Mouse (Mus musculus) cerebellum, adult 2 months (tissue): Measurements from ENCODE around the gene Zfyve27. TPM values are rescaled to one million over a fixed set of nuclear protein-coding genes. Genes with fewer than 3 reads are reported as not detected.

Source experiments
- DNase-seq, 2 experiments: peaks; one replicate each; pipeline ENCODE4 v3.0.0; 2021
- H3K27ac ChIP-seq: fragments of 200-500 bp; 2 replicates; pipeline ENCODE4 v1.5.1; 2012; ENCODE audit warnings: low read length, control low read depth, inconsistent platforms; ENCODE audit not compliant: insufficient read depth
- H3K27me3 ChIP-seq: fragments of 200-500 bp; 2 replicates; pipeline ENCODE4 v1.6.1; 2012; ENCODE audit warnings: inconsistent platforms, mild to moderate bottlenecking, low read length, moderate library complexity; ENCODE audit not compliant: control insufficient read depth, insufficient read depth
- H3K4me1 ChIP-seq: fragments of 200-500 bp; 2 replicates; pipeline ENCODE4 v1.6.1; 2011; ENCODE audit warnings: low read length; ENCODE audit not compliant: control insufficient read depth, insufficient read depth
- H3K4me3 ChIP-seq: fragments of 200-500 bp; replicated peaks from 2 replicates; pipeline ENCODE3; 2011; ENCODE audit warnings: mild to moderate bottlenecking, low read depth, low read length, control low read depth; ENCODE audit not compliant: insufficient read depth
- CTCF ChIP-seq: fragments of 200-500 bp; IDR thresholded peaks from 2 replicates; pipeline ENCODE4 v1.5.1; 2011; ENCODE audit warnings: low read depth, mild to moderate bottlenecking, control low read depth, low read length, moderate library complexity, borderline replicate concordance; ENCODE audit not compliant: insufficient read depth
- POLR2A ChIP-seq: fragments of 200-500 bp; IDR thresholded peaks from 2 replicates; pipeline ENCODE4 v1.6.1; 2011; ENCODE audit warnings: low read length, control low read depth, borderline replicate concordance; ENCODE audit not compliant: insufficient read depth
- WGBS: fragments of 180-500 bp; shearing (Covaris S2); methylation state at CpG from one replicate; pipeline ENCODE4 v1.1.7; 2018; 5-methylcytosine and 5-hydroxymethylcytosine counted together
- polyA plus RNA-seq: library from polyadenylated mRNA; depleted of rRNA; stranded (reverse); fragments of >200 nt; gene quantifications from 2 replicates; pipeline ENCODE4 v1.2.3, GENCODE M21; 2012

The Zfyve27 gene
- polyA plus RNA-seq, 1 experiment: 104 TPM

GRCm38 (mm10) chr19:42145210-42145609, 18.5 kb upstream of the Zfyve27 start:
- Histone ChIP-seq H3K4me3 (no peak overlapping the region), H3K27ac (no peak overlapping the region), H3K4me1 (no peaks in the 10 kb centered on the region), H3K27me3 (no peaks in the 10 kb centered on the region)
- WGBS: 44% methylated on average over 4 of the region's 4 CpGs
- no peak for DNase-seq
- TF ChIP-seq POLR2A (no peak), CTCF (no peak)

- H3K27ac ChIP-seq: no peak overlapping the region
- DNase-seq: no peak
These were observed 18.0 kb upstream of the Zfyve27 start for GRCm38 (mm10) chr19:42145731-42146130.

GRCm38 (mm10) chr19:42146276-42147010, 17.3 kb upstream of the Zfyve27 start:
- 95% methylated on average over 9 of the region's 9 CpGs for WGBS
- Histone ChIP-seq H3K4me3 (no peak overlapping the region), H3K27me3 (no peaks in the 10 kb centered on the region), H3K4me1 (no peaks in the 10 kb centered on the region), H3K27ac (no peak overlapping the region)
- no peak for TF ChIP-seq POLR2A
- TF ChIP-seq CTCF: no peak
- no peak for DNase-seq

More at GRCm38 (mm10) chr19:42145731-42146130, 18.0 kb upstream of the Zfyve27 start:
- H3K4me3 ChIP-seq: no peak overlapping the region
- no peak for TF ChIP-seq POLR2A
- no peak for TF ChIP-seq CTCF
- WGBS: 91% methylated on average over 2 of the region's 2 CpGs
- H3K4me1 ChIP-seq: no peaks in the 10 kb centered on the region
- H3K27me3 ChIP-seq: no peaks in the 10 kb centered on the region

- Histone ChIP-seq H3K4me3 (peak within 1 kb of the TSS; percentile 64), H3K27me3 (no peaks in the 10 kb centered on the region), H3K27ac (peak within 1 kb of the TSS; percentile 20; the same call in 1 of the 2 replicates), H3K4me1 (0 out of 2 replicates have a peak, but pooled peaks cover 3% of the 10 kb centered on the region)
- WGBS: 2% methylated on average over 41 of the region's 57 CpGs
- DNase-seq: peak; percentile 45 to 52
- TF ChIP-seq CTCF (no peak), POLR2A (no peak)
These were observed 16.5 kb upstream of the Zfyve27 start, which contains the start of gene Marveld1 for GRCm38 (mm10) chr19:42147170-42147768. Gene Marveld1 (plus strand): TSS chr19:42147400.

- no peaks in the 10 kb centered on the region for H3K27me3 ChIP-seq
- WGBS: 6% methylated on average over 63 of the region's 63 CpGs
- DNase-seq: peak; percentile 74 to 79
- H3K27ac ChIP-seq: peak overlapping the region; percentile 20; the same call in 1 of the 2 replicates
- H3K4me3 ChIP-seq: peak overlapping the region; percentile 64
- TF ChIP-seq CTCF (no peak), POLR2A (no peak)
- 0 out of 2 replicates have a peak, but pooled peaks cover 3% of the 10 kb centered on the region for H3K4me1 ChIP-seq
These were observed 15.8 kb upstream of the Zfyve27 start for GRCm38 (mm10) chr19:42147769-42148568.

GRCm38 (mm10) chr19:42148569-42148860, 15.2 kb upstream of the Zfyve27 start:
- Histone ChIP-seq H3K27me3 (no peaks in the 10 kb centered on the region), H3K4me3 (peak overlapping the region; percentile 64), H3K4me1 (0 out of 2 replicates have a peak, but pooled peaks cover 3% of the 10 kb centered on the region), H3K27ac (no peak overlapping the region)
- DNase-seq: no peak
- WGBS: 74% methylated on average over 7 of the region's 7 CpGs
- TF ChIP-seq CTCF: no peak
- no peak for TF ChIP-seq POLR2A

GRCm38 (mm10) chr19:42151990-42152389, 11.8 kb upstream of the Zfyve27 start:
- no peak overlapping the region for H3K27ac ChIP-seq
- H3K4me3 ChIP-seq: no peak overlapping the region
- no peaks in the 10 kb centered on the region for H3K27me3 ChIP-seq
- peak; percentile 86 to 91 for DNase-seq
- 0 out of 2 replicates have a peak, but pooled peaks cover 3% of the 10 kb centered on the region for H3K4me1 ChIP-seq
- WGBS: 4% methylated on average over 6 of the region's 6 CpGs
- TF ChIP-seq CTCF: peak; percentile 87
- TF ChIP-seq POLR2A: no peak
